Mouse (Mus musculus) layer of hippocampus, adult 9-11 months (tissue): ENCODE measurements around the gene Calcb.

ENCODE experiments used
- DNase-seq: peaks from one replicate; pipeline ENCODE4 v3.0.0; 2022

Gene Calcb

DNA sequence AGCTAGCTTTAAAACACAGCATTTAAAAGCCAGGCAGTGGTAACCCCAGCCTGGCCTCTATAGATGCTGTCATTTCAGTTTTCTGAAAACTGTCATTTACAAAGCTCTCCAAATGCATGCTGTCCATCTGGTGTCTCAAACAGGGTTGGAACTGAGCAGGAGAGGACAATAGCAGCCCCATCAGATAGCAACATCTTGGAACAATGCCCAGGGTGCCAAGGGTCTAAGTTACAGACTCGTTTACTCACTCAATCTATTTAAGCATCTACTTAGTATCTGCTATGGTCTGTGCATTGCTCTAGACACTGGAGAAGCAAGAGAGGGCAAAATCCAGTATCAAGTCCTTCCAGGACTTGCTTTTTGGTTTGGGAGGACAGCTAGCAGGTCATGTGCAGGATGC is 35.8 kb downstream of the Calcb start:
- no peak for DNase-seq

DNA sequence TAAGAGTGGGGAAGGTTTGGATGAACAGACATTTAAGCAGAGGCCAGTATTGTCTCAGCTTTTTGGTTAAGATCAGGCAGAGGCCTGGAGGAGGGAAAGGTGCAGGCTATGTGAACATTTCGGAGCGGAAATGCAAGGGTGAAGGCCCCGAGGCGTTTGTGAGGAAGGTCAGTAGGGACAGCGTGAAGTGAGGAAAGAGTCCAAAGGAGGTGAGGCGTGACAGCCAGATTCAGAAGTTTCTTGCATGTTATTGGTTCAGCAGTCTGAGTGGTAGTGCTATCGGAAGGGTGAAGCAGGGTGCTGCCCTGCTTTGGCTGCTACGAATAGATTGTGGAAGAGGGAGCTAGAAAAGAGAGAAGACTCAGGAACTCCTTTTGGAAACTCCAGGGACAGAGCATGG is 36.2 kb downstream of the Calcb start:
- no peak for DNase-seq

DNA sequence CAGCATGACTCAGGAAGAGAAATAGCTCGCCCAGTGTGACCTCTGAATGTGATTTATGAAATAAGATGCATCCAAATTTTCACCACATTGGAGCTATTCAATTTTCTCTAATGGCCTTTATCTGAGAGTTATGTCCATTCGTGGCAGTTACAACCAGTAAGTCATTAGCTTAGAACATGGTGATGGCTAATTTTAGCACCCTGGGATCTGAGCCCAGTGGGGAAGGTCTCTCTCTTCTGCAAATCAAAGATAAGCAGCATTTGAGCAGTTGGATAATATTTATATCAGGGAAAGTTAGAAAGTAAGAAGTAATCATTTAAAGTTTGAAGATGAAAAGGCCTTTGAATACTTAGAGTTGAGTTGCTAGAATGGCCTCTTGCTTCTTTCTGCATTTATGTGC is 44.2 kb downstream of the Calcb start:
- no peak for DNase-seq

DNA sequence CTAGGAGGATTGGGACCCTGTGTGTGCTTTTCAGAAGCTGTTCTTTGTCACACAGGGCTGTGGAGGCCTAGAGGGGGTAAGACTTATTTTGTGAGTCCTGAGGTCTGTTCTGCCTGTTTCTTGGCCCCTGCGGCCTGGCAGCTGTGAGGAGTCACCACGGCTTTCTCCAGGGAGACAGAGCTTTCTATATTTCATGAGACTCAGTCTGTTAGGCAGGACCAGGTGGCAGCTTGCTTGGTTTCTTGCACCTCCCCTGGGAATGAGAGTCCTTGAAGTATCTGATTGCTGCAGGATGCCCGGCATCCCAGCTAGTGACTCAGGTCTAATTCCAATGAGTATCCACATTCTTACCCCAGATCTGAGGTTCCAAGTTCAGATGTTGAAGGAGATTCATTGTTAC is 46.8 kb downstream of the Calcb start:
- no peak for DNase-seq

DNA sequence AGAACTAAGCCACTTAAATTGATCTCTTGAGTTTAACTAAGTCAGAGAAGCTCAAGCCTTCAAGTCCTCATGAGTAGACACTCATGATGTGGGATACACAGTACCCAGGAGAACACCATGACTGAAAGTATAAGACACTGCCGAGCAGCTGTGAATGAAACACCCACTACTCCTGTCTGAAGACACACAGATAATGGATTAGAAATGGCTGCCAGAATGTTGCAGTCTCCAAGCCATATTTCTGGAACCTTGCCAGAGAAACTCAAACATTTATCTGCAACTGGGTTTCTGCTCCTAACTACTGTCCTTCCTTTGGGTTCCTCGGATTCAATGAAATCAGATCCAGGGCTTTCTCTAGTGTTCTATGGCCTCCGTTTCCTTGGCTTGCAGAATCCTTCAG is 48.1 kb downstream of the Calcb start:
- DNase-seq, result no peak

DNA sequence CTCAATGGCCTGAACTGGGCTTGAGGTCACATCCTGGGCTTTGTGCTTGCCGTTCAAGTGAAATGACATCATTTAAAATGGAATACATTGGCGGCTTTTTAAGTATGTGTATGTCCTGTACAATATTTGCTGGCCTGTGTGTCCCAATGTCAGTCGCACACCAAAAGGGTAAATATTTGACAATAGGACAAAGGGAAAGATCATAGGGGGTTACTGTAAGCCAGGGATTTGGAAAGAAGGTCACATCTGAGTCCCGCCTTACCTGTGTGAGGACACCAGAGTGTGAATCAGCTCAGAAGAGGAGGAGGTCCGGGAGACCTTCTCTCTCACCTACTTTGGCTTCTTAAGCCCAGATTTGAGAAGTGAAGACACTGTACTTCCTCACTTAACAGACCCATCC is 50.1 kb downstream of the Calcb start:
- DNase-seq, result no peak

DNA sequence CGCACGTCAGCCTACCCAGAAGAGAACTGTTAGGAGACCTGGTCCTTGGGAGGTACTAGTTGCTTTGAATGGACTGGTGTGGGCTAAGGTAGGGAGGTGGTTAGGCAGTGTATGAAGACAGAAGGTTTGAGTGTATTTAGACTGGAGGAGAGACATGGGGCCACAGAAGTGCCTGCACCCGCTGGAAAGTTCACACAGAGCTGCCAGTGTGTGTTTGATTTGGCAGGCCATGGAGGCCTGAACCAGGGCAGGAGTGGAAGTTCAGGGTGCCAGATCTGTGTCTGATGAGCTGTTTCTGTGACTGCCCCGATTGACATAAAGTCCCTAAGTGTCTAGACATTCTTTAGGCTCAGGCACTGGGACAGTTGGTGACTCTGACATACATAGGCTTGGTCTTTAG is 50.6 kb downstream of the Calcb start:
- no peak for DNase-seq

DNA sequence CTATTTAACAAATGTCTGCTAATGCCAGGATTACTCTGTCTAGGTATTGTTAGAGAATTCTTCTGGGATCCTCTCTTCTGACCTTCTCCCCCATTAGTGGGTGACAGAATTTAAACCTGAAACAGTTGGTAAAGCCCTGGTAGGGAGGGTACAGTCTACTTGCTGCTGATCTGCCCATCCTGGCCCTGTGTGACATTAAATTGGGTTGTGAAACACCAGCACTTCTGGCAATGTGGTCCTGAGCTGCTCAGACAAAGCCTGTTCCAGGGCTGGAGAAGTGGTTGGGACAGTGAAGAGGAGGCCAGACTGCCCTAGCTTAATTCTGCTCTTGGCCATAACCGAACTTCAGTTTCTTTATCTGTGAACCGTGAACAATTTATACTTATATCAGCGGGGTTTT is 52.1 kb downstream of the Calcb start:
- no peak for DNase-seq

DNA sequence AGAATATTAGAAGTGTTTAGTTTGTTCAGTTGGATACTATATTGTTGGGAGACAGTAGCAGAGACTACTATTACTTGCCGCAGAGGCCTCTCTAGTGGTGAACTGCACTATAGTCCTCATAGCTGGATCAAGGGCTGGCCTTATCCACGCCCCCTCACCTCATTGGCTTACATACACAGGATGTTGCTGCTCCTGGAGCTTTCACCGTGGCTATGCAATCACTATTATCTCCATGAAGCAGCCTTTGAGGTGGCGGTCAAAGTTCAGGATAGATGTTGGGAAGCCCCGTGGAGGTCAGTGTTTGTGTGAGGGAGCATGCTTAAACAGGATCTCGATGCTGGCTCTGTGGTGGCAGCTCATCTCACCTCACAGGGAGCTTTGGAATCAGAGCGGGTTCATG is 53.4 kb downstream of the Calcb start:
- no peak for DNase-seq
